Mouse (Mus musculus): ENCODE results near the gene Il2ra. TPM values are rescaled to one million over a fixed set of nuclear protein-coding genes. Genes with fewer than 3 reads are reported as not detected.

Il2ra gene
- total and polyA plus RNA-seq, 2 experiments from 2014 or later = 0.04 TPM; not detected in 1

- Histone ChIP-seq H3K36me3 (ENCODE audit: insufficient read depth, low read length) (no peaks in the 10 kb centered on the region), H3K9ac (replicated peaks; ENCODE audit: low read length) (no peak overlapping the region), H3K27me3 (ENCODE audit: insufficient read depth, low read length) (no peaks in the 10 kb centered on the region), H3K4me2 (ENCODE audit: low read depth, low read length) (no peak overlapping the region), H3K4me1 (ENCODE audit: insufficient read depth, low read length) (no peaks in the 10 kb centered on the region), H3K9me3 (ENCODE audit: low read length) (no peaks in the 10 kb centered on the region), H3K27ac (no peak overlapping the region), H3K4me3 (ENCODE audit: low read length) (no peak overlapping the region)
- 34% methylated on average over 2 of the region's 2 CpGs for WGBS
- ATAC-seq = peak; percentile 73; the same call in 1 of the 2 replicates
- DNase-seq (ENCODE audit: low spot score) = peak; percentile 9
- no peak for TF ChIP-seq CTCF (IDR thresholded peaks at IDR 0.05; ENCODE audit: low read depth)
These were observed 16.7 kb downstream of the Il2ra start for GRCm38 (mm10) chr2:11659263-11659662.

DNA sequence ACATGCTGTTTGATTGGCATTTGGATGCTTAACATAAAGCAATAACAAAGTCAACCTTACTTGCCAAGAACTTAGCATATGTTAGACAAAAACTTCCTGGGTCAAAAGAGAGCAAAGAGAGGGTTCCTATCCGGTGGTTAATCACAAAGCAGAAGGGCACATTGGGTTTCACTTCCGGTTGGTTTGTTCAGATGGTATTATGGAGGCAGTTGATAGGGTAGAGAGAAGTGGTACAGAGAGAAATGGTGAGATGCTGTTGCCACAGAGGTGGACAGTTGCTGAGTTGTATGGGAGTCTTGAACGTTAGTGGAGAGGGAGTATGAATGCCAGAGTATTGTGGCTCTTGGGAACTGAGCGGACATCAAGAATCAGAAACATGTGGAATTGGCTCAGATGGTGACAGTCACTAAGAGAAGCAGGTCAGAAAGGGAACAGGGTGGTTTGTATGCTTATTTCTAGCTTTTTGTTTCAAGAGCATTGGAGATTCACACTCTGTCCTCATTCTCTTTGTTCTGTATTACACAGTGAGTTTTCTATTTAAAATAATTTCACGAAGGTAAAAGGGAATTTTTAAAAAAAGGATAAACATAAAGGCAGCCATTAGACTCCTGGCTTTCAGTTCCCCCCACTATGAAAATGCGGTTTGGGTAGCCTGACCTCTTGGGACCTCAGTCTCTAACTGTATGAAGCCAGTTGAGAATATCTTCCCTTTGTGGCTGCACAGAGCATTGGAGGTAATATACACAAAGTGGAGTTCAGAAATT lies 19.7 kb downstream of the Il2ra start:
- 83% methylated on average over 6 of the region's 6 CpGs for WGBS
- no peak for TF ChIP-seq CTCF (IDR thresholded peaks at IDR 0.05; ENCODE audit: low read depth)

GRCm38 (mm10) chr2:11662907-11663230 lies 20.3 kb downstream of the Il2ra start:
- Histone ChIP-seq H3K27ac (no peak overlapping the region), H3K4me1 (ENCODE audit: insufficient read depth, low read length) (no peaks in the 10 kb centered on the region), H3K4me3 (ENCODE audit: low read length) (no peak overlapping the region), H3K9me3 (ENCODE audit: low read length) (no peaks in the 10 kb centered on the region), H3K36me3 (ENCODE audit: insufficient read depth, low read length) (no peaks in the 10 kb centered on the region), H3K27me3 (ENCODE audit: insufficient read depth, low read length) (no peaks in the 10 kb centered on the region), H3K9ac (replicated peaks; ENCODE audit: low read length) (no peak overlapping the region), H3K4me2 (ENCODE audit: low read depth, low read length) (no peak overlapping the region)
- no peak for ATAC-seq
- TF ChIP-seq CTCF (IDR thresholded peaks at IDR 0.05; ENCODE audit: low read depth) = no peak
- no peak for DNase-seq (ENCODE audit: low spot score)
- 93% methylated on average over 1 of the region's 1 CpGs for WGBS

More for the DNA sequence above, 19.7 kb downstream of the Il2ra start:
- no peaks in the 10 kb centered on the region for H3K9me3 ChIP-seq (ENCODE audit: low read length)
- DNase-seq (ENCODE audit: low spot score) (no peak), ATAC-seq (no peak)
- H3K4me3 ChIP-seq (ENCODE audit: low read length) = no peak overlapping the region
- H3K9ac ChIP-seq (replicated peaks; ENCODE audit: low read length) = no peak overlapping the region
- no peaks in the 10 kb centered on the region for H3K36me3 ChIP-seq (ENCODE audit: insufficient read depth, low read length)
- H3K27ac ChIP-seq = no peak overlapping the region
- no peaks in the 10 kb centered on the region for H3K27me3 ChIP-seq (ENCODE audit: insufficient read depth, low read length)
- no peak overlapping the region for H3K4me2 ChIP-seq (ENCODE audit: low read depth, low read length)
- H3K4me1 ChIP-seq (ENCODE audit: insufficient read depth, low read length) = no peaks in the 10 kb centered on the region

DNA sequence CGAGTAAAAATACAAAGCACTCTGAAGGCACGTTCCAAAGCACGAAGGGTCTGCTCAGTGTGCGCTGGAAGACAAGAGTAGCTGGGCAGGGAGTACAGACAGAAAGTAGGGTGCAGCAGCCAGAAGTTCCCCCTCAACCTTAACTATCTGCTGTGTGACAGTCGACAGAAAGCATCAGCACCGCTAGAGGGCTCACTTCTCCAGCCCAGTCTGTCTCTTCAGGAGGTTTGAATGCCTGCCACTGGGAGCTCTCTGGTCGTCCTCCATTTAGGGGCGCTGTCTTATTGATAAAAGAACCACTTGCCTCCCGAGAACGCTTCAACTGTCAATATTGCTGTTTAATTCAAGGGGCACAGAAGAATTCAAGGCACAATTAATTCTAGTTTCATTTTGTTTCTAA lies 21.4 kb downstream of the Il2ra start:
- Histone ChIP-seq H3K4me3 (ENCODE audit: low read length) (peak overlapping the region; percentile 16), H3K27me3 (ENCODE audit: insufficient read depth, low read length) (no peaks in the 10 kb centered on the region), H3K36me3 (ENCODE audit: insufficient read depth, low read length) (no peaks in the 10 kb centered on the region), H3K4me2 (ENCODE audit: low read depth, low read length) (peak overlapping the region; percentile 52), H3K4me1 (ENCODE audit: insufficient read depth, low read length) (no peaks in the 10 kb centered on the region), H3K9ac (replicated peaks; ENCODE audit: low read length) (no peak overlapping the region), H3K27ac (no peak overlapping the region), H3K9me3 (ENCODE audit: low read length) (no peaks in the 10 kb centered on the region)
- ATAC-seq = peak; percentile 92
- peak; percentile 92 for DNase-seq (ENCODE audit: low spot score)
- TF ChIP-seq CTCF (IDR thresholded peaks at IDR 0.05; ENCODE audit: low read depth) = peak; percentile 91
- WGBS = 6% methylated on average over 10 of the region's 10 CpGs

DNA sequence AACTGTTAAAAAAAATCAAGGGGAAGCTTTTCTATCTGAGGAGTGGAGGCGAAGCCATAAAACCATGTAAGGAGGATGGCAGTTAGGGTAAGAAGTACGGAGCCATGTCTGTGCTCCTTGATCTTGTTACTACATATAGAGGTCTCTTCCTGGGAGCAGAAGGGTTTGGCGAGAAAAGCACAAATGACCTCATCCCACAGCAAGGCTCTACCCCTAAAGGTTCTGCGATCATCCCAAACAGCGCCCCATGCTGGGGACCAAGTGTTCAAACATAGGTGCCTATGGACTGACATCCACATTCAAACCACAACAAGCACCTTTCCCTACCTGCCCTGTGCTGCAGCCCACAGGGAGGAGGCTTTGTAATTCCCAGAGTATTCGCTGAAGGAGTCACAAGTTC lies 21.8 kb downstream of the Il2ra start:
- H3K36me3 ChIP-seq (ENCODE audit: insufficient read depth, low read length) = no peaks in the 10 kb centered on the region
- H3K27ac ChIP-seq = no peak overlapping the region
- ATAC-seq = peak; percentile 81
- H3K4me2 ChIP-seq (ENCODE audit: low read depth, low read length) = peak overlapping the region; percentile 52
- no peaks in the 10 kb centered on the region for H3K4me1 ChIP-seq (ENCODE audit: insufficient read depth, low read length)
- no peaks in the 10 kb centered on the region for H3K9me3 ChIP-seq (ENCODE audit: low read length)
- H3K4me3 ChIP-seq (ENCODE audit: low read length) = peak overlapping the region; percentile 16
- 50% methylated on average over 6 of the region's 6 CpGs for WGBS
- DNase-seq (ENCODE audit: low spot score) = peak; percentile 37
- TF ChIP-seq CTCF (IDR thresholded peaks at IDR 0.05; ENCODE audit: low read depth) = no peak
- H3K9ac ChIP-seq (replicated peaks; ENCODE audit: low read length) = no peak overlapping the region
- no peaks in the 10 kb centered on the region for H3K27me3 ChIP-seq (ENCODE audit: insufficient read depth, low read length)

DNA sequence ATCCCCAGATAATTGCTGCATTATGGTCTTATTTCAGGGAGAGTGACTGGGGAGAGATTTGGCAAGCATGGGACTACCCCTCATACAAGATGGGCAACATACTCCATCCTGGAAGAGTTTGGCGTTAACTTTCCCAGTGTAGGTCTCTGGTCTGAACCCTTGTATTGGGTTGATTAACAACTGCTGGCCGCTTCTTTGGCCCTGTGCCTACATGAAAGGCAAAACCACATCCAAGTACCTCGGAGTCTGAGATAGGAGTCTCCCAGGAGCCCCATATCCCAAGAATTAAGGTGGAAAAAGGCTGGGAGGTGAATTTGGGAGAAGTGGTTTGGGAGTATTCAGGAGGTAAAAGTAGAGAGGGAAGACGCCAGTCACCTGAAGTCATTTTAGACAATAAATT lies 22.2 kb downstream of the Il2ra start:
- no peak for ATAC-seq
- H3K4me3 ChIP-seq (ENCODE audit: low read length) = no peak overlapping the region
- H3K4me2 ChIP-seq (ENCODE audit: low read depth, low read length) = peak overlapping the region; percentile 52
- no peak overlapping the region for H3K9ac ChIP-seq (replicated peaks; ENCODE audit: low read length)
- H3K27ac ChIP-seq = no peak overlapping the region
- no peaks in the 10 kb centered on the region for H3K9me3 ChIP-seq (ENCODE audit: low read length)
- H3K4me1 ChIP-seq (ENCODE audit: insufficient read depth, low read length) = no peaks in the 10 kb centered on the region
- H3K27me3 ChIP-seq (ENCODE audit: insufficient read depth, low read length) = no peaks in the 10 kb centered on the region
- no peak for DNase-seq (ENCODE audit: low spot score)
- H3K36me3 ChIP-seq (ENCODE audit: insufficient read depth, low read length) = no peaks in the 10 kb centered on the region
- TF ChIP-seq CTCF (IDR thresholded peaks at IDR 0.05; ENCODE audit: low read depth) = no peak
- 86% methylated on average over 4 of the region's 4 CpGs for WGBS

DNA sequence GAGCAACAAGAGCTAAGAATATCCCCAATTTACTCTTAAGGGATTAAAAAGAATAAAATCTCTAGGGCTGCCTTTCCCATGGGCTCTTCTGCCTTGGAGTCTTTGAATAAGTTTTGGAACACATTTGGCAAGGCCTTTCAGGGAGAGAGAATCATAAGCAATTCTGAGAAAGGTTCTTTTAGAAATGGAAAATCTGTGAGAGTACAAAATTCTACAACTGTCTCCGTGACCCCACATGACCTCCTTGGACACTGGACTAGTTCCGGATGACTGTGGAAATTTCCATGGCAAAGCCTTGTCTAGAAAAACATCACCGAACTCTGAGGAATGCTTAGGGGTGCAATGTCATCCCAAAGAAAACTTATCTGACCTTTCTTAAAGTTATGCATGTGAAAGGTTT lies 22.7 kb downstream of the Il2ra start:
- ATAC-seq (no peak), DNase-seq (ENCODE audit: low spot score) (no peak)
- H3K9ac ChIP-seq (replicated peaks; ENCODE audit: low read length) = no peak overlapping the region
- H3K4me2 ChIP-seq (ENCODE audit: low read depth, low read length) = no peak overlapping the region
- H3K4me3 ChIP-seq (ENCODE audit: low read length) = no peak overlapping the region
- no peaks in the 10 kb centered on the region for H3K9me3 ChIP-seq (ENCODE audit: low read length)
- no peak overlapping the region for H3K27ac ChIP-seq
- TF ChIP-seq CTCF (IDR thresholded peaks at IDR 0.05; ENCODE audit: low read depth) = no peak
- H3K36me3 ChIP-seq (ENCODE audit: insufficient read depth, low read length) = no peaks in the 10 kb centered on the region
- 91% methylated on average over 3 of the region's 3 CpGs for WGBS
- H3K27me3 ChIP-seq (ENCODE audit: insufficient read depth, low read length) = no peaks in the 10 kb centered on the region
- H3K4me1 ChIP-seq (ENCODE audit: insufficient read depth, low read length) = no peaks in the 10 kb centered on the region

All from hindbrain, postnatal 0 days (tissue).